31 mouse cellular contexts compared by ENCODE assay signal in the genomic region with DNA sequence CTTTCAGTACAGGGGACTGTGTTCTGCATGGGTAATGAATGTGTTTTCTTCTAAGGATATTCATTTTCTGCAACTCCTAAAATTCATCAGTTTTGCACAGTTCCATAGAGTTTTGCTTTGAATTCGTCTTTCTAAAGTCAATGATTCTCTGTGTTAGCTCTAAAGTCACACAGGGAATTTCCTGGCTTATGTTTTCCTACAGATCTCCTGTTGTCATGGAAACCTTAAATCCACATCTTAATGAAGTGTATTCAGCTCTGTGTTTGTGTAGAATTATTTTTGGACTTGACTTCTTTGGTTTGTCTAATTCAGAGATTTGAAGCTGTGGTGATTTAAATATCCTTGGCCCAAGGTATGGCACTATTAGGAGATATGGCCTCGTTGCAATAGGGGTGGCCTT. TPM values are rescaled to one million over a fixed set of nuclear protein-coding genes. Genes with fewer than 3 reads are reported as not detected.
"Had no signal": no experiment of that assay in that cellular context is flagged by ENCODE, and none has a peak within 500 bp of the region (broad histone marks: within the 10 kb centered on the region; RNA-seq: fewer than 3 reads in every experiment).

No protein-coding gene starts in this region.

- DNase-seq: gastrocnemius, adult 2 months; gastrocnemius, postnatal 10 days; gastrocnemius, postnatal 25 days; heart, adult 18-20 months; heart, postnatal 10 days; heart, postnatal 4 days; kidney, adult 18-20 months; kidney, adult 8-10 months; kidney, postnatal 10 days; kidney, postnatal 25 days; kidney, postnatal 4 days; liver; liver, embryonic 13.5 days had no signal

- H3K9me3 ChIP-seq: heart, embryonic 10.5 days; heart, embryonic 12.5 days; hindbrain, embryonic 15.5 days; intestine, embryonic 15.5 days; limb, embryonic 10.5 days; liver, embryonic 13.5 days had no signal

- H3K4me1 ChIP-seq: heart, embryonic 10.5 days; heart, embryonic 12.5 days; hindbrain, embryonic 10.5 days; hindbrain, embryonic 12.5 days; hindbrain, embryonic 15.5 days; intestine, embryonic 15.5 days; limb, embryonic 10.5 days; limb, embryonic 12.5 days; liver, embryonic 13.5 days had no signal

- H3K9ac ChIP-seq: heart, embryonic 12.5 days; hindbrain, embryonic 12.5 days; hindbrain, embryonic 15.5 days; intestine, embryonic 15.5 days; limb, embryonic 12.5 days; liver, embryonic 13.5 days had no signal

- ATAC-seq: inflammation-experienced regulatory T-cells, adult 6 months; intestine, embryonic 15.5 days; intestine, postnatal 0 days had no signal

- H3K27ac ChIP-seq: gastrocnemius, adult 2 months; heart, embryonic 10.5 days; hindbrain, embryonic 10.5 days; hindbrain, embryonic 12.5 days; hindbrain, embryonic 15.5 days; intestine, embryonic 15.5 days; layer of hippocampus, adult 2 months; left cerebral cortex, adult 2 months; limb, embryonic 10.5 days; limb, embryonic 12.5 days; liver, embryonic 13.5 days had no signal

- H3K36me3 ChIP-seq: heart, embryonic 10.5 days; heart, embryonic 12.5 days; hindbrain, embryonic 10.5 days; hindbrain, embryonic 12.5 days; hindbrain, embryonic 15.5 days; intestine, embryonic 15.5 days; limb, embryonic 10.5 days; limb, embryonic 12.5 days; liver, embryonic 13.5 days had no signal

- H3K4me2 ChIP-seq: heart, embryonic 12.5 days; hindbrain, embryonic 12.5 days; hindbrain, embryonic 15.5 days; intestine, embryonic 15.5 days; limb, embryonic 12.5 days; liver, embryonic 11.5 days; liver, embryonic 13.5 days had no signal

- H3K4me3 ChIP-seq: gastrocnemius, adult 2 months; heart, embryonic 10.5 days; heart, embryonic 12.5 days; hindbrain, embryonic 10.5 days; hindbrain, embryonic 12.5 days; hindbrain, embryonic 15.5 days; intestine, embryonic 15.5 days; layer of hippocampus, adult 2 months; left cerebral cortex, adult 2 months; limb, embryonic 10.5 days; limb, embryonic 12.5 days; liver, embryonic 13.5 days had no signal

- H3K27me3 ChIP-seq: heart, embryonic 12.5 days; hindbrain, embryonic 12.5 days; hindbrain, embryonic 15.5 days; intestine, embryonic 15.5 days; limb, embryonic 12.5 days; liver, embryonic 13.5 days had no signal

RNA-seq across cellular contexts. Expression of gene Vmn1r44, which starts 0.4 kb away (rescaled TPM):
- polyA plus RNA-seq: heart, embryonic 10.5 days; heart, embryonic 12.5 days; heart, embryonic 14.5 days; heart, embryonic 16.5 days; hindbrain, embryonic 10.5 days; hindbrain, embryonic 12.5 days; hindbrain, embryonic 15.5 days; inflammation-experienced regulatory T-cells, adult 6 months; intestine, embryonic 15.5 days; intestine, postnatal 0 days; kidney, embryonic 14.5 days; kidney, embryonic 16.5 days; limb, embryonic 10.5 days; limb, embryonic 12.5 days; limb, embryonic 14.5 days; liver, embryonic 11.5 days; liver, embryonic 13.5 days had no signal

RNA-seq across cellular contexts. Expression of gene Vmn1r42, which starts 7.6 kb away (rescaled TPM):
- polyA plus RNA-seq: heart, embryonic 10.5 days; heart, embryonic 12.5 days; heart, embryonic 14.5 days; heart, embryonic 16.5 days; hindbrain, embryonic 10.5 days; hindbrain, embryonic 12.5 days; hindbrain, embryonic 15.5 days; inflammation-experienced regulatory T-cells, adult 6 months; intestine, embryonic 15.5 days; intestine, postnatal 0 days; kidney, embryonic 14.5 days; kidney, embryonic 16.5 days; limb, embryonic 10.5 days; limb, embryonic 12.5 days; limb, embryonic 14.5 days; liver, embryonic 11.5 days; liver, embryonic 13.5 days had no signal

RNA-seq across cellular contexts. Expression of gene Vmn1r43, which starts 7.6 kb away (rescaled TPM):
- polyA plus RNA-seq: heart, embryonic 10.5 days; heart, embryonic 12.5 days; heart, embryonic 14.5 days; heart, embryonic 16.5 days; hindbrain, embryonic 10.5 days; hindbrain, embryonic 12.5 days; hindbrain, embryonic 15.5 days; inflammation-experienced regulatory T-cells, adult 6 months; intestine, embryonic 15.5 days; kidney, embryonic 14.5 days; kidney, embryonic 16.5 days; limb, embryonic 10.5 days; limb, embryonic 12.5 days; limb, embryonic 14.5 days; liver, embryonic 11.5 days; liver, embryonic 13.5 days had no signal

RNA-seq across cellular contexts. Expression of gene Vmn1r45, which starts 56.6 kb away (rescaled TPM):
- polyA plus RNA-seq: heart, embryonic 10.5 days; heart, embryonic 12.5 days; heart, embryonic 14.5 days; heart, embryonic 16.5 days; hindbrain, embryonic 10.5 days; hindbrain, embryonic 12.5 days; hindbrain, embryonic 15.5 days; inflammation-experienced regulatory T-cells, adult 6 months; intestine, embryonic 15.5 days; intestine, postnatal 0 days; kidney, embryonic 14.5 days; kidney, embryonic 16.5 days; limb, embryonic 10.5 days; limb, embryonic 12.5 days; limb, embryonic 14.5 days; liver, embryonic 11.5 days; liver, embryonic 13.5 days had no signal
